Mouse (Mus musculus) heart, embryonic 16.5 days (tissue): ENCODE results near the gene Adam23. TPM values are rescaled to one million over a fixed set of nuclear protein-coding genes. Genes with fewer than 3 reads are reported as not detected.
"Not testable (repeated sequence)": the region's sequence is repeated elsewhere in the genome, so short reads cannot be mapped to it uniquely, and the experiment has no call there.

Experiments used
- ATAC-seq: fragments of 200-750 bp; cut with Nextera tagmentation; replicated peaks from 2 replicates; pipeline ENCODE4 v1.8.0; 2017; ENCODE audit warnings: moderate number of reproducible peaks; ENCODE audit not compliant: insufficient read depth, low FRiP score; ENCODE audit errors: extremely low read depth
- H3K27ac ChIP-seq: fragments of 300-500 bp; sonication (generic); 2 replicates; pipeline ENCODE4 v1.5.1; 2014; ENCODE audit warnings: mild to moderate bottlenecking, low read length, control low read depth, moderate library complexity
- H3K27me3 ChIP-seq: fragments of 300-500 bp; sonication (generic); 2 replicates; pipeline ENCODE4 v1.6.1; 2014; ENCODE audit warnings: low read length, mixed read lengths; ENCODE audit not compliant: control insufficient read depth, insufficient read depth
- H3K36me3 ChIP-seq: fragments of 300-500 bp; sonication (generic); 2 replicates; pipeline ENCODE4 v1.6.1; 2014; ENCODE audit not compliant: control insufficient read depth, insufficient read depth
- H3K4me1 ChIP-seq: fragments of 300-500 bp; sonication (generic); 2 replicates; pipeline ENCODE4 v1.6.1; 2014; ENCODE audit warnings: low read length, mixed read lengths; ENCODE audit not compliant: control insufficient read depth, insufficient read depth
- H3K4me2 ChIP-seq: fragments of 300-500 bp; sonication (generic); 2 replicates; pipeline ENCODE4 v1.6.1; 2014; ENCODE audit warnings: low read depth, mild to moderate bottlenecking, control low read depth, low read length
- H3K4me3 ChIP-seq: fragments of 300-500 bp; sonication (generic); 2 replicates; pipeline ENCODE4 v1.5.1; 2014; ENCODE audit warnings: mild to moderate bottlenecking, control low read depth, low read length
- H3K9ac ChIP-seq: fragments of 300-500 bp; sonication (generic); 2 replicates; pipeline ENCODE4 v1.6.1; 2014; ENCODE audit warnings: low read length, control low read depth
- H3K9me3 ChIP-seq: fragments of 300-500 bp; sonication (generic); replicated peaks from 2 replicates; pipeline ENCODE4 v1.6.1; 2016; ENCODE audit warnings: low read length; ENCODE audit not compliant: control insufficient read depth
- WGBS: fragments of 180-500 bp; shearing (Covaris S2); extraction: QIAGEN DNeasy Blood & Tissue Kit; methylation state at CpG from one replicate; pipeline ENCODE4 v1.1.7; 2014; 5-methylcytosine and 5-hydroxymethylcytosine counted together
- polyA plus RNA-seq: library from polyadenylated mRNA; unstranded; fragments of >200 nt; fragmentation: Nextera tagmentation; extraction: Ambion mirVana; gene quantifications from 2 replicates; pipeline ENCODE4 v1.2.1, GENCODE M21; 2015

Adam23 gene
- polyA plus RNA-seq, 1 experiment from 2014 or later, result 1.4 TPM

DNA sequence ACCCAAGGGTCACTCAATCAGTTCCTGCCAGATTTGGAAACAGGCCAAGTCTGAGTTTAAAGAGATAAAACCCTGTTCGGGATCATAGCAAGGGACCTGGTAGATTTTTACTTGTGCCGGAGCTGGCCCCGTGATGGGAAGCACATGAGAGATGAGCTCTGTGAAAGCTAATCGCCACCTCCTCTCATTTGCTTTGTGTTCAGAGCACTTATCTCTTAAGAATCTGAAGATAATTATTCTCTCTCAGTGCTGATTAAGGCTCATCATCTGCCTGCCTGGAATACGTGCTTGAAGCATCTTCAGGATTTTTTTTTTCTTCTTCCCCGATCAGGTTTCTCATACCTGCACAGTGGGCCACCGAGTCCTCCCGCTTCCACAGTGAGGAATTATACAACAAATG lies 133.5 kb downstream of the Adam23 start:
- Histone ChIP-seq H3K4me2 (no peak overlapping the region), H3K9me3 (no peaks in the 10 kb centered on the region), H3K27ac (no peak overlapping the region), H3K4me1 (no peaks in the 10 kb centered on the region), H3K27me3 (no peaks in the 10 kb centered on the region), H3K4me3 (no peak overlapping the region), H3K36me3 (no peaks in the 10 kb centered on the region), H3K9ac (no peak overlapping the region)
- ATAC-seq, result no peak
- 70% methylated on average over 8 of the region's 8 CpGs for WGBS

DNA sequence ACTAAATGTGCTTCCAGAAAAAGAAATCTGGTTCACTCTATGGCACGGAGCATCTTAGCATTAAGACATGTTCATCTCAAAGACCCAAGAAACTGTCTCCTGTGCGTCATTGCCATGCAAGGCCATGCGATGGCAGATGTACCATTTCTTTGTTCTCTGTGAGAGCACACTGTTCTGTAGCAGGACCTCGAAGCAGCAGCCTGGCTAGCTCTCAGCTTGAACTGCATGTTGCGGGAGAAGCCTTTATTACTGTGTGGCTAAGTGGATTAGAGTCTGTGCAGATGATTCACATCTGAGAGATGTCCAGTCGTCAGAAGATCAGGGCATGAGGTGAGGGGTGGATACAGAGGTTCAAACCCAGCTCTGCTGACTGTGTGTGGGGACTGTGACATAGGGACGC lies 141.2 kb downstream of the Adam23 start:
- H3K36me3 ChIP-seq, result no peaks in the 10 kb centered on the region
- no peak overlapping the region for H3K9ac ChIP-seq

DNA sequence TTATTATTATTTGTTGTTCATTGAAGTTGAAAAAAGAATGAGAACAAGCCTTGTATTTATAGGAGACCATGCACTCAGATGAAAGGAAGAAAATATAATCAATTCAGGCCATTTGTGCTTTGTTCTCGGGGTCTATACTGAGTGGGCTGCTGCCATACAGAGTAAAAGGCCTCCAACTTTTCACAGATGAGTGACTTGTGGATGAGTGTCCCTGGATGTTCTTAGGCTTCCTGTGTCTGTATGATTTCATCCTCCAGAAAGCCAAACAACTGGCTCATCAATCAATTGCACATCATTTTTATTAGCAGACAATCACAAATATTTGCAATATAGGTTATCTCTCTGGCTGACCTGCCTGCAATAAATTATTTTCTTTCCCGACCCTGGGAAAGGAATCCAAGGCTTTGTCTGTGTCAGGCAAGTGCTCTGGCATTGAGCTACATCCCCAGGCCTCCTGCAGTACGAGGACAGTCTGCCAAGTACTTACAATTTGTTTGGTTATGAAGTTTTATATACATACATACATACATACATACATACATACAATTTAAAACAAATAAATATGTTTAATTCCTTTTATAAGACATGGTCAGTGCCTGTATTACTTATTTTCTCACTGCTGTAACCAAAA lies 158.3 kb downstream of the Adam23 start:
- Histone ChIP-seq H3K9ac (no peak overlapping the region), H3K4me1 (no peaks in the 10 kb centered on the region), H3K27me3 (no peaks in the 10 kb centered on the region), H3K27ac (no peak overlapping the region), H3K36me3 (no peaks in the 10 kb centered on the region), H3K9me3 (no peaks in the 10 kb centered on the region), H3K4me2 (no peak overlapping the region), H3K4me3 (no peak overlapping the region)
- WGBS, result 44% methylated on average over 3 of the region's 3 CpGs
- ATAC-seq, result no peak

More for the DNA sequence above, 141.2 kb downstream of the Adam23 start:
- no peaks in the 10 kb centered on the region for H3K27me3 ChIP-seq
- no peak for ATAC-seq
- H3K4me2 ChIP-seq, result no peak overlapping the region
- no peaks in the 10 kb centered on the region for H3K9me3 ChIP-seq
- H3K27ac ChIP-seq, result no peak overlapping the region
- no peak overlapping the region for H3K4me3 ChIP-seq
- no peaks in the 10 kb centered on the region for H3K4me1 ChIP-seq
- 78% methylated on average over 7 of the region's 7 CpGs for WGBS

DNA sequence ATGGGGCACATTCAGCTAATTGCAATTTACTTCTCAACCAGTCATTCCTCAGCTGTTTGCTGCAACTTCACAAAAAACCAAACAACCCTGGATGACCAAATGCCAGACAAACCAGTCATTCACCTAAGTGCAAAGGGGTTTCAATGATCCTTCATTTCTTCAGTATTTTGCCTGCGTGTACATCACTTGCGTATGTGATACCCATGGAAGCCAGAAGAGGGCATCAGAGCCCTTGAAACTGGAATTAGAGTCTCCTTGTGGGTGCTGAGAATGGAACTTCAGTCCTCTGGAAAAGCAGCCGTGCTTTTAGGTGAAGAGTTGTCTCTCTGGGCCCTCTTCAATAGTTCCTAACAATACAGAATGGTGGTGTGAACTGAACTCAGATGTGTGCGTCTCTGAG lies 163.9 kb downstream of the Adam23 start:
- no peak for ATAC-seq
- H3K9me3 ChIP-seq, result no peaks in the 10 kb centered on the region
- no peaks in the 10 kb centered on the region; the same call in 1 of the 2 replicates for H3K27me3 ChIP-seq
- no peaks in the 10 kb centered on the region for H3K4me1 ChIP-seq
- H3K9ac ChIP-seq, result no peak overlapping the region
- no peak overlapping the region for H3K27ac ChIP-seq
- no peaks in the 10 kb centered on the region for H3K36me3 ChIP-seq
- H3K4me2 ChIP-seq, result no peak overlapping the region
- 85% methylated on average over 4 of the region's 4 CpGs for WGBS
- no peak overlapping the region for H3K4me3 ChIP-seq

DNA sequence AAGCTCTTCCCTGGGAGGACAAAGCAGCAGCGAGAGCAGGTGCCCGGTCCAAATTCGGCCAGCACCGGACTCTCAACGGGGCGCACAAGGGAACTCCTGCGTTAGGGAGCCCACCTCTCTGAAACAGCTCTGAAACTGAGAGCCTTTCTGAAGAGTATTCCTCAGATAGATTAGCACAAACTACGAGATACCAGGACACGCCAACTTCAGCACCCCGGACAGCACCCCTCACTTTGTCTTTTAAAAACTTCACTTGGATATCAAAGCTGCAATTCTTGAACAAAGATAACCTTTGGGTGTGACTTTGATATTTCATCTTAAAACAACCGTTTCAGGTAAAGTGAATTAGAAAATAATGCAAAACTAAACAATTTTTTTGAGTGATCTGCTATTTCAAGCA lies 168.9 kb downstream of the Adam23 start:
- 2% methylated on average over 11 of the region's 11 CpGs for WGBS

DNA sequence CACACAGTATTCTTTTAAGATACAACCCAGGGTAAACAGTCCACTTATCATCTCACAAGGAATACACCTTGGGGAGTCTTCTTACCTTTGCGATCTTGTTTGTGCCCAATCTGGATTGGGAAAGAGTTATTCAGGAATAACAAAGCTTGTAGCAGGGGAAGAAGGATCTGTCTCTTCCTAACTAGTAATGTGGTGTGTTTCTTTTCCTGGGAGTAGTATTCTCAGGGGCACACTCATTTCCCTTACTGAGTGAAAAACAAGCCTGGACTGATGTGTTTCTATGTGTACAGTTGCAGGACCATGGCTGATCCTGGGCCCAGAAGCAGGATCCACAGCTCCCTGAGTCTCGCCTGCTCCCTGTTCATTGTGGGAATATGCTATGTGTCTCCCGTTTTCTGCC lies 170.0 kb downstream of the Adam23 start, which contains the start of gene Gm39653:
Gene Gm39653 (plus strand): TSS at position 301 of the 400 bp plus-strand sequence.
- no peak within 1 kb of the TSS for H3K4me3 ChIP-seq
- ATAC-seq, result no peak
- H3K36me3 ChIP-seq, result no peaks in the 10 kb centered on the region
- WGBS, result 70% methylated on average over 3 of the region's 3 CpGs
- no peak within 1 kb of the TSS for H3K4me2 ChIP-seq
- H3K9me3 ChIP-seq, result no peaks in the 10 kb centered on the region
- no peak within 1 kb of the TSS for H3K9ac ChIP-seq
- H3K27ac ChIP-seq, result no peak within 1 kb of the TSS
- no peaks in the 10 kb centered on the region for H3K4me1 ChIP-seq
- no peaks in the 10 kb centered on the region; the same call in 1 of the 2 replicates for H3K27me3 ChIP-seq

More for the DNA sequence above, 168.9 kb downstream of the Adam23 start:
- Histone ChIP-seq H3K4me3 (no peak overlapping the region), H3K27me3 (no peaks in the 10 kb centered on the region; the same call in 1 of the 2 replicates), H3K27ac (no peak overlapping the region), H3K36me3 (no peaks in the 10 kb centered on the region), H3K9ac (no peak overlapping the region), H3K4me1 (no peaks in the 10 kb centered on the region), H3K9me3 (no peaks in the 10 kb centered on the region), H3K4me2 (no peak overlapping the region)
- no peak for ATAC-seq

DNA sequence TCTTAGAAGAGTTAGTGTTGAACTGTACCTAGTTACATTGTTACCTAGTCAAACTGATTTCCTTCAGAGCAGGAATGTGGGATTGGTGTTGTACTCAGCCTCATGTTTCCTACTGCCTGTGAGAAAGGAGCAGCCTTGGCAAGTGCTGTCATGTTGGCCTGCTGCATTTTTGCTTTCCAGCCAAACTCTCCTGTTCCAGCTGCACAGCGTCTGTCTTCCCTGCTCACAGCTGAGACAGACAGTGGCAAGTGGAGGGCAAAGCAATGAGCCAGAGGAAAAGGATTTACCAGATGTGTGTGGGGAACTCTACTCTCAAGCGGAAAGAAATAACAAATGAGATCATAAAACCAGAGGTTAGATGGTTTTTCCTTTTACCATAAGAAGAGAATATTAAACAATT lies 182.5 kb downstream of the Adam23 start:
- H3K4me3 ChIP-seq, result no peak overlapping the region
- H3K27me3 ChIP-seq, result no peaks in the 10 kb centered on the region
- H3K27ac ChIP-seq, result no peak overlapping the region
- WGBS, result 32% methylated on average over 2 of the region's 2 CpGs
- no peaks in the 10 kb centered on the region for H3K4me1 ChIP-seq
- no peak overlapping the region for H3K9ac ChIP-seq
- H3K4me2 ChIP-seq, result no peak overlapping the region
- no peaks in the 10 kb centered on the region for H3K9me3 ChIP-seq
- no peaks in the 10 kb centered on the region for H3K36me3 ChIP-seq
- no peak for ATAC-seq

DNA sequence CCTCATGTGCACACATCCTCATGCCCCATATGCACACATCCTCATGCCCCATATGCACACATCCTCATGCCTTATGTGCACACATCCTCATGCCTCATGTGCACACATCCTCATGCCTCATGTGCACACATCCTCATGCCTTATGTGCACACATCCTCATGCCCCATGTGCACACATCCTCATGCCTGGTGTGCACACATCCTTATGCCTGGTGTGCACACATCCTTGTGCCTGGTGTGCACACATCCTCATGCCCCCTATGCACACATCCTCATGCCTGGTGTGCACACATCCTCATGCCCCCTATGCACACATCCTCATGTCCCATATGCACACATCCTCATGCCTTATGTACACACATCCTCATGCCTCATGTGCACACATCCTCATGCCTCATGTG lies 184.7 kb downstream of the Adam23 start:
- ATAC-seq, H3K9me3 ChIP-seq, H3K27me3 ChIP-seq, H3K4me3 ChIP-seq, H3K9ac ChIP-seq, H3K4me1 ChIP-seq, H3K36me3 ChIP-seq, H3K27ac ChIP-seq, H3K4me2 ChIP-seq: not testable (repeated sequence)

DNA sequence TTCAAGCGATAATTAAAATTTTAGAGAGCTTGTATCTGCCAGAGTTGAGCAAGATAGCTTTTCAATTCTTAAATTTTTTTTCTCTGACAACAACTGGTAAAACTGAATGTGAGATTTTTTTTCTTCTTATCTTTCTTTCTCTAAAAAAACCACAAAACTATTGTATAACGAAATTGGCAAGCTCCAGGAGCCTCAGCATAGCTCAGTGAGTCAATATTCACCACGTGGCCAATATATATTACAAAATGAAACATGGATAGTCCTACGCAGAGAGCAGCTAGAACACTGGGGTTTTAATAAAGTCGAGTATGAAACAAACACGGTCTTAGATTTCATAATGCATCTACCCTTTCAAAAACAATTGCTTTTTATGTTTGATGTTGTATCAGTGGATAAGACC lies 194.2 kb downstream of the Adam23 start:
- 65% methylated on average over 6 of the region's 6 CpGs for WGBS

More for the DNA sequence above, 194.2 kb downstream of the Adam23 start:
- no peak overlapping the region for H3K27ac ChIP-seq
- H3K4me2 ChIP-seq, result no peak overlapping the region
- H3K9ac ChIP-seq, result no peak overlapping the region
- H3K36me3 ChIP-seq, result no peaks in the 10 kb centered on the region
- H3K27me3 ChIP-seq, result no peaks in the 10 kb centered on the region
- ATAC-seq, result no peak
- H3K4me1 ChIP-seq, result no peaks in the 10 kb centered on the region
- H3K4me3 ChIP-seq, result no peak overlapping the region
- H3K9me3 ChIP-seq, result no peaks in the 10 kb centered on the region
